13 mouse cellular contexts compared by ENCODE assay signal in the genomic region with DNA sequence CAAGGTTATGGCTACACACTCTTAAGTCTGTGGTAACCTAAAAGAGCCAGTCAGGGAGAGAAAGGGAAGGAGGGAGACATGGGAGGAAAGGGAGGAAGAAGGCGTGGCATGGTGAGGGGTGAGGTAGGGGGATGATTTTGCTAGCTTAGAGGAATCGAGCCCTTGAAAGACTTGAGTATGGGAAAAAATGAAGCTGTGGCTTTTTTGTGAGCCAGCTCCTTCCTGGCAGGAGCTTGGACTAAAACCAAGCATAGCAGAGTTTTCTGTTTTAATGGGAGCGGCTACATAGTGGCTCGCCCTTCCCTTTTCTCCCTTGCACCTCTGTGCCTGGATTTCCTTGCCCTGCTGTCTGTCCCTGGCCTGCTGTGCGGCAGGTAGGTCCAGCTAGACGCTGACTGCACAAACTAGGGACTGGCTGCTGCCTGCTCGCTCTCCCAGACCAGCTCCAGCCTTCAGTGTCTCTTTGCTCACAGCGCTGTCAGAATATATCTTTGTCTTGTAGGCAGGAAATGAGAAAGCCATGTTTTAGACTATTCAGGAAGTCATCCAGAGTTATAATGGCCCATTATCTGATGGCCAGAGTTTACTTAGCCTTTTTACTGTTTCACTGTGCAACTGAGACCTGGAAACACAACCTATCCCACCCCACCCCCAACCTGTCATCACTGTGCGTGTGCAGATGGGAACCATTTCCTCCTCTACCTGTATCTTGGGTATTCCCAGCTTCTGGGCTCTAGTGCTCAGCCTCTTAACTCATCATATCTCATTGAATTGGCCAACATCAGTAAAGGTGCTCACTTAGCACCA. TPM values are rescaled to one million over a fixed set of nuclear protein-coding genes. Genes with fewer than 3 reads are reported as not detected.
DNase-seq lines count a peak whose midpoint lies in the region; ATAC-seq lines count a peak whose summit lies in the region.
"Had no signal": no experiment of that assay in that cellular context is flagged by ENCODE, and none has a peak within 500 bp of the region (broad histone marks: within the 10 kb centered on the region; RNA-seq: fewer than 3 reads in every experiment).

No protein-coding gene starts in this region.

- H3K4me1 ChIP-seq in heart, embryonic 12.5 days (replicated peaks), result peaks cover 21% of the 10 kb centered on the region; the same call in 1 of the 2 replicates
- peaks cover 7% of the 10 kb centered on the region; the same call in 1 of the 2 replicates for H3K4me1 ChIP-seq in lung, embryonic 16.5 days (replicated peaks; ENCODE audit: control insufficient read depth, insufficient read depth, low read length)
- H3K4me1 ChIP-seq in stomach, embryonic 14.5 days (ENCODE audit: control insufficient read depth, insufficient read depth, low read length), result peaks cover 19% of the 10 kb centered on the region
- H3K4me1 ChIP-seq: midbrain, embryonic 10.5 days; neural tube, embryonic 12.5 days had no signal

- H3K4me2 ChIP-seq in heart, embryonic 12.5 days, result peak overlapping the region; percentile 15; the same call in 1 of the 2 replicates
- no peak overlapping the region for H3K4me2 ChIP-seq in lung, embryonic 16.5 days (ENCODE audit: low read depth, low read length)
- H3K4me2 ChIP-seq in stomach, embryonic 14.5 days (replicated peaks; ENCODE audit: low read depth, low read length), result no peak overlapping the region
- H3K4me2 ChIP-seq: neural tube, embryonic 12.5 days had no signal

- no peak for DNase-seq in heart, adult 11 months
- DNase-seq in lung, postnatal 14 days, result no peak
- no peak for DNase-seq in right cerebral cortex, postnatal 4 days
- DNase-seq: layer of hippocampus, adult 9-11 months; liver had no signal

- H3K36me3 ChIP-seq in heart, embryonic 12.5 days, result no peaks in the 10 kb centered on the region
- no peaks in the 10 kb centered on the region for H3K36me3 ChIP-seq in lung, embryonic 16.5 days (ENCODE audit: control insufficient read depth, insufficient read depth, low read length)
- H3K36me3 ChIP-seq in stomach, embryonic 14.5 days (ENCODE audit: control insufficient read depth, insufficient read depth, low read length), result no peaks in the 10 kb centered on the region
- H3K36me3 ChIP-seq: midbrain, embryonic 10.5 days; neural tube, embryonic 12.5 days had no signal

- no peak overlapping the region for H3K4me3 ChIP-seq in heart, embryonic 12.5 days
- no peak overlapping the region for H3K4me3 ChIP-seq in lung, embryonic 16.5 days (ENCODE audit: low read length)
- no peak overlapping the region for H3K4me3 ChIP-seq in stomach, embryonic 14.5 days (ENCODE audit: low read depth, low read length)
- H3K4me3 ChIP-seq: midbrain, embryonic 10.5 days; neural tube, embryonic 12.5 days had no signal

- H3K27ac ChIP-seq in heart, embryonic 12.5 days (ENCODE audit: poor library complexity, severe bottlenecking), result peak overlapping the region; percentile 37
- H3K27ac ChIP-seq in lung, embryonic 16.5 days (ENCODE audit: low read length), result 0 out of 2 replicates have a peak overlapping the region, but pooled peaks have one; percentile 44
- H3K27ac ChIP-seq in stomach, embryonic 14.5 days (ENCODE audit: low read length), result peak overlapping the region; percentile 48; the same call in 1 of the 2 replicates
- H3K27ac ChIP-seq: midbrain, embryonic 10.5 days; neural tube, embryonic 12.5 days had no signal

- H3K9ac ChIP-seq in heart, embryonic 12.5 days, result no peak overlapping the region
- H3K9ac ChIP-seq in lung, embryonic 16.5 days (ENCODE audit: low read length), result no peak overlapping the region
- H3K9ac ChIP-seq in stomach, embryonic 14.5 days (replicated peaks; ENCODE audit: low read depth, low read length), result no peak overlapping the region
- H3K9ac ChIP-seq: neural tube, embryonic 12.5 days had no signal

- H3K9me3 ChIP-seq in heart, embryonic 12.5 days (replicated peaks), result no peaks in the 10 kb centered on the region
- H3K9me3 ChIP-seq in lung, embryonic 16.5 days (ENCODE audit: control insufficient read depth, low read length), result no peaks in the 10 kb centered on the region
- H3K9me3 ChIP-seq in stomach, embryonic 14.5 days (ENCODE audit: control insufficient read depth, low read depth, low read length), result no peaks in the 10 kb centered on the region
- H3K9me3 ChIP-seq: midbrain, embryonic 10.5 days; neural tube, embryonic 12.5 days had no signal

- 53% methylated on average over 9 of the region's 9 CpGs for WGBS in heart, embryonic 12.5 days
- WGBS in lung, embryonic 16.5 days, result 46% methylated on average over 9 of the region's 9 CpGs
- 57% methylated on average over 9 of the region's 9 CpGs for WGBS in stomach, embryonic 14.5 days

- ATAC-seq in heart, embryonic 12.5 days (ENCODE audit: insufficient number of reproducible peaks, low FRiP score), result peak; percentile 36; the same call in 1 of the 2 replicates
- ATAC-seq in lung, embryonic 16.5 days (ENCODE audit: low read depth), result peak; percentile 23; the same call in 1 of the 2 replicates
- peak; percentile 58 to 59; a peak in 3 of 4 replicates for ATAC-seq in hematopoietic stem cell, adult 5-6 weeks (replicated peaks in 1 of 2; ENCODE audit: insufficient read depth in 1 of 2, low FRiP score in 2 of 2, low TSS enrichment in 1 of 2, low read depth in 1 of 2, poor library complexity in 2 of 2, severe bottlenecking in 2 of 2)
- ATAC-seq in stomach, embryonic 14.5 days (ENCODE audit: insufficient number of reproducible peaks, insufficient read depth, low FRiP score, low read depth), result peak; percentile 46; the same call in 1 of the 2 replicates
- ATAC-seq in frontal cortex, adult (ENCODE audit: low TSS enrichment), result no peak
- ATAC-seq: CD4-positive, CD25-positive, alpha-beta regulatory T cell, adult 4 months had no signal

- H3K27me3 ChIP-seq in heart, embryonic 12.5 days (replicated peaks), result peaks cover 51% of the 10 kb centered on the region
- H3K27me3 ChIP-seq in lung, embryonic 16.5 days (ENCODE audit: control insufficient read depth, insufficient read depth, low read depth, low read length), result no peaks in the 10 kb centered on the region
- no peaks in the 10 kb centered on the region for H3K27me3 ChIP-seq in stomach, embryonic 14.5 days (ENCODE audit: control insufficient read depth, insufficient read depth, low read length)
- H3K27me3 ChIP-seq: neural tube, embryonic 12.5 days had no signal

RNA-seq across cellular contexts. Expression of a gene that starts 57.4 kb away (rescaled TPM):
- 2.4 and 2.6 TPM in 2 replicates for polyA plus RNA-seq in heart, embryonic 12.5 days (2016; fragmentation: Nextera tagmentation; extraction: Ambion mirVana)
- polyA plus RNA-seq in lung, embryonic 16.5 days (2015; fragmentation: Nextera tagmentation; extraction: Ambion mirVana), result 5.4 and 6.2 TPM in 2 replicates
- not detected in 2 replicates for total RNA-seq in hematopoietic stem cell, adult 5-6 weeks (2017)
- polyA plus RNA-seq in stomach, embryonic 14.5 days (2014; fragmentation: Nextera tagmentation; extraction: Ambion mirVana), result 21.8 and 26.4 TPM in 2 replicates
